Mouse (Mus musculus) urinary bladder, postnatal 4 days (tissue): Measurements from ENCODE around the gene Tpsab1.

Experiments
- DNase-seq, 2 experiments: peaks; one replicate each; pipeline ENCODE4 v3.0.0; 2021 to 2022; ENCODE audit warnings: low spot score in 2 of 2

Tpsab1 gene

DNA sequence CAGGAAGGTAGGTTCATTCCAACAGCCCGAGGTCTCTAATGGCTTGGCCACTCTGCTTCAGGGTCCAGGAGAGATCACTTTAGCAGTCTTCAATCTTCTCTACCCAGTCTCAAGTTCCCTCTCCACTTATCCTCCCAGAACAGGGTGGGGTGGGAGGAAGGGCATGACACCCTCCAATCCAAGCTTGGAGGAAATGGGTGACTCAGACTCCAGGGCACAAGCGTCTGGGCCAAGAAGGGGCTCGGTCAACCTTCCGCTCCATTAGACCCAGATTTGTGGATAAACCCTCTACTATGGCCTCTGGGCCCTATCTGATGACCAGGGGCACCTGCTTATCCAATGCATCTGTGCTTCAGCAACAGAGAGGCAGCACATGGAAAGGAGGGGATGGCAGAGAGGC lies at the start of gene Tpsab1:
Gene Tpsab1 (minus strand): TSS at position 101 of the 400 bp plus-strand sequence.
- no peak for DNase-seq

GRCm38 (mm10) chr17:25394526-25394925 lies 49.2 kb upstream of the Tpsab1 start:
- DNase-seq, result no peak

DNA sequence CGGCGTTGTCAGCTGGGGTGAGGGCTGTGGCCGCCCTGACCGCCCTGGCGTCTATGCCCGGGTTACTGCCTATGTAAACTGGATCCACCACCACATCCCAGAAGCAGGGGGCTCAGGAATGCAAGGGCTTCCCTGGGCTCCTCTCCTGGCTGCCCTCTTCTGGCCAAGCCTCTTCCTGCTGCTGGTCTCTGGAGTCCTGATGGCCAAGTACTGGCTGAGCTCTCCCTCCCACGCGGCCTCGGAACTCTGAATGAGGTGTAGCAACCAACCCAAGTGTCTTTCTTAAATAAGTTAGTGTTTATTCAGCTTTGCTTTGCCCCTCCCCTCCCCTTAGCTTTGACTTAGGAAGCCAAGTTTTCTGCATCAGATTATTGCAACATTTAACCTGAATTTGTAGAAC lies 28.6 kb upstream of the Tpsab1 start:
- peak in 1 of 2 experiments; percentile 39 for DNase-seq

DNA sequence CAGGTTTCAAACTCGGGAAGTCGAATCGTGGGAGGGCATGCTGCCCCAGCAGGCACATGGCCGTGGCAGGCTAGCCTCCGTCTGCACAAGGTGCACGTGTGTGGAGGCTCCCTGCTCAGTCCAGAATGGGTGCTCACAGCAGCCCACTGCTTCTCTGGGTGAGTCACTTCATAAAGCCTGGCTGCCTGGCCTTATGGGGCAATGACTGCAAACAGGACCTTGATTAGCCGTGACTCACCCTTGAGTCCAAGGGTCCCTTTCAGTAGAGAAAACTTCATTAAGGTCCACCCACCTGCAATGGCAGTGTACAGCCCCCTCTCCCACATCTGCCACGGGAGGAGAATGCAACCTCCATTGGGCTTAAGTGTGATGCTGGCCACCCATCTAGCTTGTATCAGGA lies 27.1 kb upstream of the Tpsab1 start:
- no peak for DNase-seq

- DNase-seq, result no peak
Observed at GRCm38 (mm10) chr17:25368973-25369372, 23.6 kb upstream of the Tpsab1 start, which contains the start of gene Tpsg1. Tpsg1 (plus strand) TSS chr17:25369273.

GRCm38 (mm10) chr17:25366005-25366404 lies 20.6 kb upstream of the Tpsab1 start, which contains the start of gene Tpsb2:
Tpsb2 (plus strand) TSS chr17:25366305.
- DNase-seq, result no peak

DNA sequence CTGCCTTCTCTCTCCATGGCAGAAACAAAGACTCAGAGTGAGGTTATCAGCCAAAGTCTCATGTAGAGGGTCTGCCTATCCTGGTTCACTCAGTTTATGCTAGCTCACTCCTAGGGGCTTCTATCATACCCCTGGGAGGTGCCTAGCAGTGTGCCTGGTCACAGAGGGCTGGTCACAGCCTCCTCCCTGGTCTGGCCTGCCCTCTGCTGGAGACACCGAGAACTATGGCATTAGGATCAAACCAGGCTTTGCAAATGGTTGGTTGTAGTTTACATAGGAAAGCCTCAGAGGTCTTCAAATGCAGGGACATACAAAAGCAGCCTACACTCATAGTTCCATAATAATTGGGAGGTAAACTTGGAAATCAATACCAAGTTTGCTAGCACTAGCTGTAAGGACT lies 18.4 kb upstream of the Tpsab1 start:
- no peak for DNase-seq

DNA sequence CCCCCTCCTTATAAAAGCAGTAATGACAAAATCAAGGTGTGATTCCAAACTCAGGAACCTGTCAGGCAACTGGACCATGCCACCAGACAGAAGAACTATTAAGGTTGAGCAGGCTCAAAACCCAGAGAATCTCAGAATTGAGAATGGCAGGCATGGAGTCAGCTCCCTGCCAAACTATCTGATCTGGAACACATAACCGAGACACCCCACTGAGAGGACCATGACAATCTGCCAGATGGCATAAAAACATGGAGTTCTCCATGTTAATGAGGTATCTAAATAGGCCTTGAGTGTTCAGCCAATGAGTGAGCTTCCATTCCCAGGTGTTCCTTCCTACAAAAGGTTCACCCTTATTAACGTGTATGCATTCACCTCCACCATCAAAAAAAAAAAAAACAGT lies 15.9 kb upstream of the Tpsab1 start:
- no peak for DNase-seq

- DNase-seq, result no peak
Observed at GRCm38 (mm10) chr17:25341490-25341889, 3.9 kb downstream of the Tpsab1 start.

DNA sequence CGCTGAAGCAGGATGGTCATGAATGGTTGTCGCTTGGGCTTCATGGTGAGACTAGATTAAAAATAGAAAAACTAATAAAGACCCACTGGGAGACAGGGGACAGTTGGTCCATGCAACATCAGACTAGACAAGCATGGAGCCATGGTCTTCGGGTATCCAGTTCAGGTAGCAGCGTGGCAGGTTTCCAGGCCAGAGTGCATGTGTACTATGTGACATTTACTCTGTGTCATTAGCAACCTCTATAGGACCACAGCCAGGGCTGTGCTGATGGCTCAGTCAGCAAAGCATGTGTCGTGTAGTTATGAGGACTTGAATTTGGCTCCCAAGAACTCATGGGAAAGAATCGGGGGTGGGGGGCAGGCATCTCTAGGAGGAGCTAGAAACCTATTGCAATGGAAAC lies 5.4 kb downstream of the Tpsab1 start:
- DNase-seq, result no peak

DNA sequence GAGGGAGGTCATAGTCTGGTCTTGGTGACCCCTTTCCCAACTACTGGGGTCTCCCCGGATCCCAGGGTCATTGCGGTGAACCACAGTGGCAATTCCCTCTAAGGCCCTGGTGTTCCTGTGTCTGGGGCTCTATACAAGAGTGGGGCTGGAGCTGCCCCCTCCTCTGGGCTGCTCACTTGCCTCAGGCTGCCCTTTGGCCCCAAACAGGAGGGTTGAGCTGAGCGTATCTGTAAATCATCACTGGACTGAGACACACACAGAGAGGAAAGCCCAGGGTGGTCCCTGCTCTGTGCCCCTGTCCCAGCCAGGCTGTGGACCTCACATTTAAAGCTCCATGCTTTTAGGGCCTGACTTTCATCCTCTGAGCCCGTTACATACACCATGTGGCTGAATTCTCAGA lies 7.1 kb downstream of the Tpsab1 start:
- DNase-seq, result no peak

DNA sequence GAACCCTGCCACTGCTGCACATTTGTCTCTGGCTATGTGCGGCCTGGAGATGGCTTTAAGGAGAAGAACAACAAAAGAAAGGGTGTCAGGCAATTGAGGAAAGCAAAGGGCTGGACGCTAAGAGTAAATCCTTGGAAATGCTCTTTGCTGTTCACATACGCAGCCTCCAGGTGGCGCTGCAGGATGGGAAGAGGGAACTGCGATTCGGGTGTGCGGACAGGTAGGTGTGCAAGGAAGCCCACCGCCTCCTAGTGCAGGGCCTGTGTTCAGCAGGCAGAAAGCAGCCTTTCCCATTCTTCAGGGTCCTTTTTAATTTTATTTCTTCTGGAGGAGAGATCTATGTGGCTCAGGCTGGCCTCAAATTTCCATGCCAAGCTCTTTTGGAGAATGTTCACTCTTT lies 11.4 kb downstream of the Tpsab1 start:
- DNase-seq, result peak in 1 of 2 experiments; percentile 33

DNA sequence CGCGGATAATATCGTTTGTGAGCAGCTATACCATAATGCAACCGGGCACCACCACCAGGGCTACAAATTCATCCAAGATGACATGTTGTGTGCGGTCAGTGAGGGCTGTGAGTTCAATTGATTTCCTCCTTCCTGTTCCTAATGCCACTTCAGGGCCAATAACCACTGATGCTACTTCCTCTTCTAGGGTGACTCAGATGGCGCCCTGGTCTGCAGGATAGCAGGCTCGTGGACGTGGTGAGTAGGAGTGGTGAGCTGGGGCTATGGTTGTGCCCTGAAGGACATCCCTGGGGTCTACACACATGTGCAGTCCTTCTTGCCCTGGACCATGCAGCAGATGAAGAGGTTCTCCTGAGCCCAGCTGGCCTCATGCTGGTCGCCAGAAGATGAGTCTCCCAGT lies 13.0 kb downstream of the Tpsab1 start:
- DNase-seq, result no peak

DNA sequence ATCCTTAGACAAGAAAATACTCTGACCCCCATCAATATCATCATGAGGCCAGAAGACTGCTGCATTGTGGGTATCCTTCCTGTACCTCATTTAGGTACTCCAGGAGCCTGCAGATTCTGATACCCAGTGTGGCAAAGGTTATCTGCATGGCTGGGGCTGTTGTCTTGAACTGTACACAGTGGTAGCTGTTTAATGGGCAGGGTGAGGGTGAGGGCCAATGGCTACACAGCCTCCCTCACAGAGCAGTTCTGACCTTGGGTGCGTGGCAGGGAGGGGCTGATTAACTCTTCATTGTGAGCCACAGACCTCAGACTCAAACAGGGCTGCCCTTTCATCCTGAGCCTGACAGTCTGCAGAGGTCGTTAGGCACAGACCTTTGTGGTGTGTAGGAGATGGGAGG lies 22.4 kb downstream of the Tpsab1 start:
- DNase-seq, result no peak

- DNase-seq, result no peak
Observed at GRCm38 (mm10) chr17:25320819-25321218, 24.5 kb downstream of the Tpsab1 start.

- DNase-seq, result no peak
Observed at GRCm38 (mm10) chr17:25318354-25318753, 27.0 kb downstream of the Tpsab1 start, which contains the start of gene Prss29. Prss29 (plus strand) TSS chr17:25318654.

DNA sequence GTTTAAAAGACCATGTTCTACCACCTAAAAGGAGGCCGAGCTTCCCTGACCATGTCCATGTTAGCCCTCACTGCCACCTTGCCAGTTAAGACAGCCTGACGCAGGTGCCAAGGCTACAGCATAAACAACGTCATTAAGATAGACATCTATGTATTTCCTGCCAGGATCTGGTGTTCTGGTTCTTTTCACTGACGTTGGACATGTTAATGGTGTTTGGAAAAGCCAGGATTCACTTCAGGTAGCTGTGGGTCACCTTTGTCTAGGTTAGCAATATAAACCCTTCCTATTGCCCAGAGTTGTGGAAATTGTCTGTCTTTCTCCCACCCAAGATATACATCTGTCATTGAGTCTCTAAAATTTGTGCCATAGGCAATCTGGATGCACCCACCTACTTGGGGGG lies 37.0 kb downstream of the Tpsab1 start, which contains the start of gene Prss28:
Gene Prss28 (plus strand): TSS at position 301 of the 400 bp plus-strand sequence.
- DNase-seq, result no peak

DNA sequence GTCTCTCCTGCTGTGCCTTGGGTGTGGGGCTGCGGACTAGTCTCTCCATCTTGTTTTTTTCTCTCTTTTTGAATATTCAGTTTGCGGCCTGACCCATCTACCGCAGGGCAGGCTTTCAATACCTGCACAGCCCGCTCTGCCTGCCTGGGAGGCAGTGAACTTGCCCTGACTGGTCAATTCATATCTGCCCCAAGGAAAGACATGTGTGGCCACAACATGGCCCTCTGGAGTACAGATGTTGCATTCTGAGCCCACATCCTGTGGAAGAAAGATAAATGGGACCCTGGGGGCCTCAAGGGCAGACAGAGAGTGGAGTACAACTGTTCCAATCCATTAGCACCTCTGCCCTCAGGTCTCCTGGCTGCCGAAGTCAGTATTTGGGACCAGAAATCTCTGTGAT lies 47.3 kb downstream of the Tpsab1 start, which contains the start of gene Prss34:
Gene Prss34 (plus strand): TSS at position 301 of the 400 bp plus-strand sequence.
- DNase-seq, result no peak

DNA sequence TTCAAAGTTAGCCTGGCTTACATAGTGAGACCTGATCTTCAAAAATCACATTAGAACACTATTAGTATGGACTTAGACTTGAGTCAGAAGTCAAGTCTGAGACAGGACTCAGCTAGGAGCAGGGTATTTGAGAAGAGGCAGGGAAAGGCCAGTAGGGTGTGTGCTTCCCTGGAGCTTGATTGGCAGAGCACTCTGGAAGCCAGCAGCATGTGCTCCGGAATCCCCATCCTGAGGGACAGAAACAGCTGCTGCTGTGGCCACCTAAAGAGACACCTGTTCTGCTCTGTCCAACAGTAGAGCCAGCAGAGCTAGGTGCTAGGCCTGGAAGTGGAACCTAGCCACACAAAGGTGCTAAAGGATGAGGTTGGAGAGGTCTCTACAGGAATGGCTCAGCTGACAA lies 51.3 kb downstream of the Tpsab1 start:
- no peak for DNase-seq

- no peak for DNase-seq
Observed at GRCm38 (mm10) chr17:25293495-25293894, 51.9 kb downstream of the Tpsab1 start.
